Mouse (Mus musculus) left cerebral cortex, adult 2 months (tissue): ENCODE measurements around the gene Dusp6. TPM values are rescaled to one million over a fixed set of nuclear protein-coding genes. Genes with fewer than 3 reads are reported as not detected.

Experiments used
- DNase-seq, 2 experiments: peaks; one replicate each; pipeline ENCODE4 v3.0.0; 2021 to 2022; ENCODE audit warnings: low spot score in 2 of 2, mixed read lengths in 1 of 2; ENCODE audit errors: extremely low spot score in 1 of 2
- H3K27ac ChIP-seq: fragments of 200-600 bp; 2 replicates; pipeline ENCODE4 v1.8.1; 2022
- H3K4me3 ChIP-seq: fragments of 200-600 bp; 2 replicates; pipeline ENCODE4 v1.8.1; 2022
- CTCF ChIP-seq: fragments of 200-600 bp; IDR thresholded peaks from 2 replicates; pipeline ENCODE4 v1.8.1; 2022; ENCODE audit warnings: antibody characterized with exemption, mild to moderate bottlenecking, moderate library complexity
- intact Hi-C: fragments of 180-260 bp; cut with DNase I; formaldehyde crosslinking; loops from one replicate; pipeline ENCODE4 v1.15.1; 2025
- total RNA-seq, 2 experiments: library from RNA; stranded (reverse); gene quantifications; 2 replicates each; pipeline ENCODE4 v1.2.3; 2021

The Dusp6 gene
- total RNA-seq, 2 experiments from 2014 or later, result 101 to 116 TPM

GRCm38 (mm10) chr10:99283981-99284385, 21.0 kb downstream of the Dusp6 start:
- intact Hi-C loops, result no loop called here
- H3K27ac ChIP-seq, result no peak overlapping the region
- TF ChIP-seq CTCF, result no peak
- H3K4me3 ChIP-seq, result no peak overlapping the region
- DNase-seq, result no peak

DNA sequence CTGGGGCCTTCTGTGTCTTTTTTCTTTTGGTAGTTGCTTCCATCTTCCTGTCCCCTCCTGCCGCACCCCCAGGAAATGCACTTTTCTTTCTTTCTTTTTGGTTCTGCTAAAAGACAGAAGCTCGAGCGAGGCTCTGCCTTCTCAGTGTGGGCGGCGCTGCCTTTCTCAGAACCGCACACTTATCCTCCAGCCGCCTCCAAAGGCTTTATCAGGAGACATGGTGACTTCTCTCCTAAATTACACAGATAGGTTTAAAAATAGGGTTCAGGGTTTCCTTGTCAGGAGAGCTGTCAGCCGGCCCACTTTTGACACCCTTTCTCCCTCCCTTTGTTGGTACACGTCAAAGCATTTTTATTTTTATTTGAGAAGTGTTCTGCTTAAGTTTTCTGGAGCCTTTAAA, 21.9 kb downstream of the Dusp6 start:
- Histone ChIP-seq H3K27ac (no peak overlapping the region; the same call in 1 of the 2 replicates), H3K4me3 (no peak overlapping the region)
- no peak for TF ChIP-seq CTCF
- DNase-seq, result peak; percentile 57 to 67
- intact Hi-C loops, result loop anchor here (1.0 to 5.0 kb wide), 2 partner anchors 24 to 37 kb away; no protein-coding TSS in a partner anchor

- intact Hi-C loops, result loop anchor here (1.0 to 5.0 kb wide), 2 partner anchors 24 to 37 kb away; no protein-coding TSS in a partner anchor
- TF ChIP-seq CTCF, result no peak
- no peak overlapping the region for H3K4me3 ChIP-seq
- peak overlapping the region; percentile 68 for H3K27ac ChIP-seq
- DNase-seq, result no peak
Observed at GRCm38 (mm10) chr10:99285759-99286158, 22.7 kb downstream of the Dusp6 start.

DNA sequence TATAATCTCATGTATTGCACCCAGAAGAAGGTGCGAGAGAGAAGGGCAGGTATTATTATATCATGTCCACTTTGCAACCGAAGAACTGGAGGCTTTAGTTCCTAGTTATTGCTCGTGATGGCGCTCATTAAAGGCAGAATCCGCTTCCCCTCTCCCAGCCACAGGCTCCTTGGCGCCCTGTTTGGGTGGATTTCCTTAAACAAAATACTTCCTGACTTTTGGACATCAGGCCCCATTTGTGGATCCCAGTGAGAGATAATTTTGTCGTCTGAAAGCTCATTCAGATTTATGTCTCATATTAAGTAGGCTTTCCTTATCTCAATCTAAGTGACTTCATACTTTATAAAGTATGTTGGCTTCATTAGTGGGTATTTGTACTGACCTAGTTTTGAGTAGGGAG, 23.2 kb downstream of the Dusp6 start:
- Histone ChIP-seq H3K27ac (peak overlapping the region; percentile 68; the same call in 1 of the 2 replicates), H3K4me3 (no peak overlapping the region)
- intact Hi-C loops, result loop anchor here (5.0 kb wide), 1 partner anchor 36 kb away; no protein-coding TSS in a partner anchor
- TF ChIP-seq CTCF, result no peak; the same call in 1 of the 2 replicates
- no peak for DNase-seq

GRCm38 (mm10) chr10:99286787-99287186, 23.8 kb downstream of the Dusp6 start:
- H3K27ac ChIP-seq, result peak overlapping the region; percentile 64
- intact Hi-C loops, result loop anchor here (5.0 kb wide), 1 partner anchor 36 kb away; no protein-coding TSS in a partner anchor
- H3K4me3 ChIP-seq, result no peak overlapping the region
- no peak for TF ChIP-seq CTCF
- no peak for DNase-seq

GRCm38 (mm10) chr10:99287206-99287605, 24.2 kb downstream of the Dusp6 start:
- no peak overlapping the region for H3K4me3 ChIP-seq
- DNase-seq, result no peak
- intact Hi-C loops, result loop anchor here (5.0 kb wide), 1 partner anchor 35 kb away; no protein-coding TSS in a partner anchor
- H3K27ac ChIP-seq, result peak overlapping the region; percentile 64
- no peak for TF ChIP-seq CTCF

DNA sequence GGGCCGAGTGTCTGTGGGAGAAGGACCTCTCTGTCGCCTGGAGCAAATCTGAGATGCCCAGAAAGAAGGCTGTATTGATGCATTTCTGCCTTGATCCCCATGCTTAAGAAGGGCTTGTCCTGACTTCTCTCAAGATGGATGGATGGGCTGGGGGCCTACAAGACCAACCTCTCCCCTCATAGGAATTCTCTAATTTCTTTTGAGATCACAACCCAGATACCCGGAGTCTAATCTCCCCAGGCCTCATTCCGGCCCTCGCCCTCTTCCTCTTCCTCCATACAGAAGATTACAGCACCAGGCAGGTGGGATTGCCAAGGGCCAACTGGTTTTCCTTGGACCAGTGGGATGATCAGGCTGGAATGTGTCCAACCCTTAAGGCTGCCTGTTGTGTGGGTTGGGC, 26.1 kb downstream of the Dusp6 start:
- Histone ChIP-seq H3K4me3 (no peak overlapping the region), H3K27ac (no peak overlapping the region)
- DNase-seq, result no peak
- TF ChIP-seq CTCF, result no peak
- intact Hi-C loops, result loop anchor here (5.0 kb wide), 1 partner anchor 33 kb away; no protein-coding TSS in a partner anchor

- no peak overlapping the region for H3K27ac ChIP-seq
- TF ChIP-seq CTCF, result no peak
- intact Hi-C loops, result no loop called here
- H3K4me3 ChIP-seq, result no peak overlapping the region
- no peak for DNase-seq
Observed at GRCm38 (mm10) chr10:99293111-99293640, 30.1 kb downstream of the Dusp6 start.

- intact Hi-C loops, result no loop called here
- TF ChIP-seq CTCF, result no peak
- no peak for DNase-seq
- Histone ChIP-seq H3K4me3 (no peak overlapping the region), H3K27ac (no peak overlapping the region)
Observed at GRCm38 (mm10) chr10:99297721-99298120, 34.7 kb downstream of the Dusp6 start.

- intact Hi-C loops, result no loop called here
- Histone ChIP-seq H3K4me3 (no peak overlapping the region), H3K27ac (no peak overlapping the region)
- TF ChIP-seq CTCF, result no peak
- no peak for DNase-seq
Observed at GRCm38 (mm10) chr10:99298328-99299295, 35.6 kb downstream of the Dusp6 start.

DNA sequence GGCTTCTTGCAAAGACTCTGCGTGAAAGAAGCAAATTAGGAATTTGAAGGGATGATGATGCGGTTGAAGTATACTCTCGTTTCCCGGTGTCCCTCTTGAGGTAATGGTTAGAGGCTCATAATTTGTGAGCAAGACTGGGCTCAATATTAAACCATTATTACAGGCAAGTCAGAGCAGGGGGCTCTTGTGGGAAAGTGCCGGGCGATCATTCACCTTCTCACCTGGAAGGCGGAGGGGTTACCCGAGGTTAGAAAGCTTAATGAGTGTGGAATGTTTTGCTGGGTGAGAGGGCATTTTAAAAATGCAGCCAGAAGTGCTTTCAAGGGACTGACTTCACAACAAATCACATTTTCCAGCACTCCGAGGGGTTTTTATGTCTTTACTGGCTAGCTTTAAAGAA, 36.3 kb downstream of the Dusp6 start:
- TF ChIP-seq CTCF, result no peak
- no peak for DNase-seq
- Histone ChIP-seq H3K27ac (no peak overlapping the region), H3K4me3 (no peak overlapping the region)
- intact Hi-C loops, result no loop called here

GRCm38 (mm10) chr10:99302051-99302450, 39.0 kb downstream of the Dusp6 start:
- Histone ChIP-seq H3K27ac (no peak overlapping the region), H3K4me3 (no peak overlapping the region)
- no peak for DNase-seq
- TF ChIP-seq CTCF, result no peak
- intact Hi-C loops, result no loop called here
